Mouse (Mus musculus): ENCODE data around the gene Gm4985. TPM values are rescaled to one million over a fixed set of nuclear protein-coding genes. Genes with fewer than 3 reads are reported as not detected.
"Not testable (repeated sequence)": the region's sequence is repeated elsewhere in the genome, so short reads cannot be mapped to it uniquely, and the experiment has no call there.

The Gm4985 gene
- total RNA-seq (2012; rRNA removed) (not detected in 2 replicates), polyA plus RNA-seq (2012; ENCODE audit: insufficient read depth in 1 of 2, insufficient read length in 2 of 2, low read depth in 1 of 2, low replicate concordance in 2 of 2, missing spikeins in 1 of 2) (not detected)

DNA sequence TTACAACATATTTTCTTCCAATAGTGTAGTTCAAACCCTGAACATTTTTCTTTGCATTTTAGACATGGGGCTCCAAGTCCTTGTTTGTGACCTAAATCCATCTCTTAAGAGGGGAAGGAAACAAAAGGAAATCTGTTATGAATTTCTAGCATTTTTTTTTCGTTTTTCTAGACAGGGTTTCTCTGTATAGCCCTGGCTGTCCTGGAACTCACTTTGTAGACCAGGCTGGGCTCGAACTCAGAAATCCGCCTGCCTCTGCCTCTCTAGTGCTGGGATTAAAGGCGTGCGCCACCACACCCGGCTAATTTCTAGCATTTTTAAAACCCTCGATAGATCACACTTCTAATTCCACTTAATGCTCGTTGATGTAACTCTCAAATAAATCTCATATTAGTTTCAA is at the start of gene Gm4985:
TSS of gene Gm4985 (minus strand) at position 101 of the 400 bp plus-strand sequence.
- not testable (repeated sequence) for H3K27me3 ChIP-seq (ENCODE audit: control insufficient read depth in 1 of 2, insufficient read depth in 2 of 2, low read length in 2 of 2); H3K9ac ChIP-seq (ENCODE audit: control insufficient read depth, low read depth, low read length, poor library complexity, severe bottlenecking); H3K27ac ChIP-seq (ENCODE audit: control insufficient read depth, low read depth, low read length); H3K4me1 ChIP-seq (ENCODE audit: control insufficient read depth in 1 of 2, insufficient read depth in 2 of 2, low read length in 2 of 2); H3K4me3 ChIP-seq (ENCODE audit: control insufficient read depth in 1 of 2, insufficient read depth in 1 of 2, low read depth in 2 of 2, low read length in 2 of 2); H3K36me3 ChIP-seq (ENCODE audit: control insufficient read depth in 1 of 2, insufficient read depth in 2 of 2, low read length in 2 of 2); H3K9me3 ChIP-seq (replicated peaks; ENCODE audit: insufficient read depth, low read length); H3K79me2 ChIP-seq (ENCODE audit: control insufficient read depth, insufficient read depth, low read length, poor library complexity); DNase-seq (ENCODE audit: low read depth, low spot score)

GRCm38 (mm10) chrX:23954161-23954560 is 4.6 kb downstream of the Gm4985 start:
- TF ChIP-seq TCF12 (IDR thresholded peaks at IDR 0.05; ENCODE audit: low read depth, low read length), result no peak
- TF ChIP-seq MAZ (IDR thresholded peaks at IDR 0.05; ENCODE audit: low read depth, low read length), result no peak
- no peak for TF ChIP-seq CHD1 (IDR thresholded peaks at IDR 0.05; ENCODE audit: low read depth, low read length)
- TF ChIP-seq ZC3H11A (IDR thresholded peaks at IDR 0.05; ENCODE audit: low read depth, low read length), result no peak
- no peak for TF ChIP-seq GATA1 (IDR thresholded peaks at IDR 0.05; ENCODE audit: low read depth, low read length)
- TF ChIP-seq RCOR1 (IDR thresholded peaks at IDR 0.05; ENCODE audit: low read depth, low read length), result no peak
- no peak for TF ChIP-seq MAFK (IDR thresholded peaks at IDR 0.05; ENCODE audit: borderline replicate concordance, low read depth, low read length)
- no peak for TF ChIP-seq NRF1 (IDR thresholded peaks at IDR 0.05; ENCODE audit: insufficient read depth, low read depth, low read length, poor library complexity, severe bottlenecking)
- no peak for TF ChIP-seq CTCF (IDR thresholded peaks at IDR 0.05 in 2 of 3, conservative IDR thresholded peaks at IDR 0.05 in 1 of 3; ENCODE audit: control insufficient read depth in 1 of 3, insufficient read depth in 1 of 3, low read depth in 2 of 3, low read length in 3 of 3, poor library complexity in 1 of 3, severe bottlenecking in 1 of 3)
- TF ChIP-seq HCFC1 (IDR thresholded peaks at IDR 0.05; ENCODE audit: low read depth, low read length), result no peak
- TF ChIP-seq RAD21 (IDR thresholded peaks at IDR 0.05; ENCODE audit: low read depth, low read length), result no peak
- TF ChIP-seq MYB (IDR thresholded peaks at IDR 0.05; ENCODE audit: low read depth, low read length), result no peak
- TF ChIP-seq ETS1 (IDR thresholded peaks at IDR 0.05; ENCODE audit: low read depth, low read length), result no peak
- TF ChIP-seq KAT2A (conservative IDR thresholded peaks at IDR 0.05; ENCODE audit: low read depth, low read length), result no peak
- no peaks in the 10 kb centered on the region for H3K36me3 ChIP-seq (ENCODE audit: control insufficient read depth in 1 of 2, insufficient read depth in 2 of 2, low read length in 2 of 2)
- no peaks in the 10 kb centered on the region for H3K79me2 ChIP-seq (ENCODE audit: control insufficient read depth, insufficient read depth, low read length, poor library complexity)
- H3K9me3 ChIP-seq (replicated peaks; ENCODE audit: insufficient read depth, low read length), result no peaks in the 10 kb centered on the region
- no peak overlapping the region for H3K27ac ChIP-seq (ENCODE audit: control insufficient read depth, low read depth, low read length)
- DNase-seq (ENCODE audit: low read depth, low spot score), result no peak
- H3K4me3 ChIP-seq (ENCODE audit: control insufficient read depth in 1 of 2, insufficient read depth in 1 of 2, low read depth in 2 of 2, low read length in 2 of 2), result no peak overlapping the region
- no peaks in the 10 kb centered on the region for H3K4me1 ChIP-seq (ENCODE audit: control insufficient read depth in 1 of 2, insufficient read depth in 2 of 2, low read length in 2 of 2)
- H3K9ac ChIP-seq (ENCODE audit: control insufficient read depth, low read depth, low read length, poor library complexity, severe bottlenecking), result no peak overlapping the region
- no peaks in the 10 kb centered on the region for H3K27me3 ChIP-seq (ENCODE audit: control insufficient read depth in 1 of 2, insufficient read depth in 2 of 2, low read length in 2 of 2)

Other genes with a start within 250 kb of the Gm4985 start
- gene Gm4907, start 76.4 kb downstream of the Gm4985 start, total RNA-seq (2012; rRNA removed), result not detected in 2 replicates
- gene Gm4907, start 76.4 kb downstream of the Gm4985 start, polyA plus RNA-seq (2012; ENCODE audit: insufficient read depth in 1 of 2, insufficient read length in 2 of 2, low read depth in 1 of 2, low replicate concordance in 2 of 2, missing spikeins in 1 of 2), result not detected

All from MEL (cell line).